Mouse (Mus musculus) olfactory bulb, adult 2 months (tissue): ENCODE data around the gene Camta1. TPM values are rescaled to one million over a fixed set of nuclear protein-coding genes. Genes with fewer than 3 reads are reported as not detected.

Source experiments
- H3K27ac ChIP-seq: fragments of 200-500 bp; 2 replicates; pipeline ENCODE4 v1.5.1; 2012; ENCODE audit warnings: low read depth, low read length; ENCODE audit not compliant: insufficient read depth
- H3K4me1 ChIP-seq: fragments of 200-500 bp; 2 replicates; pipeline ENCODE4 v1.6.1; 2012; ENCODE audit warnings: low read length; ENCODE audit not compliant: control insufficient read depth, insufficient read depth
- H3K4me3 ChIP-seq: fragments of 200-500 bp; 2 replicates; pipeline ENCODE4 v1.5.1; 2012; ENCODE audit warnings: mild to moderate bottlenecking, low read depth, low read length, moderate library complexity; ENCODE audit not compliant: insufficient read depth
- CTCF ChIP-seq: fragments of 200-500 bp; IDR thresholded peaks from 2 replicates; pipeline ENCODE4 v1.5.1; 2012; ENCODE audit warnings: low read depth, mild to moderate bottlenecking, low read length, moderate library complexity; ENCODE audit not compliant: insufficient read depth
- POLR2A ChIP-seq: fragments of 200-500 bp; IDR thresholded peaks from 2 replicates; pipeline ENCODE4 v1.6.1; 2012; ENCODE audit warnings: mild to moderate bottlenecking, low read depth, low read length, moderate library complexity; ENCODE audit not compliant: insufficient read depth
- WGBS: fragments of 180-500 bp; shearing (Covaris S2); methylation state at CpG from one replicate; pipeline ENCODE4 v1.1.7; 2018; 5-methylcytosine and 5-hydroxymethylcytosine counted together
- polyA plus RNA-seq: library from polyadenylated mRNA; stranded (reverse); fragments of >200 nt; gene quantifications from 2 replicates; pipeline ENCODE4 v1.2.4, GENCODE M21; 2012; ENCODE audit warnings: low replicate concordance; ENCODE audit not compliant: missing spikeins, insufficient read depth, insufficient read length

Camta1 gene
- polyA plus RNA-seq, 1 experiment: 363 TPM

DNA sequence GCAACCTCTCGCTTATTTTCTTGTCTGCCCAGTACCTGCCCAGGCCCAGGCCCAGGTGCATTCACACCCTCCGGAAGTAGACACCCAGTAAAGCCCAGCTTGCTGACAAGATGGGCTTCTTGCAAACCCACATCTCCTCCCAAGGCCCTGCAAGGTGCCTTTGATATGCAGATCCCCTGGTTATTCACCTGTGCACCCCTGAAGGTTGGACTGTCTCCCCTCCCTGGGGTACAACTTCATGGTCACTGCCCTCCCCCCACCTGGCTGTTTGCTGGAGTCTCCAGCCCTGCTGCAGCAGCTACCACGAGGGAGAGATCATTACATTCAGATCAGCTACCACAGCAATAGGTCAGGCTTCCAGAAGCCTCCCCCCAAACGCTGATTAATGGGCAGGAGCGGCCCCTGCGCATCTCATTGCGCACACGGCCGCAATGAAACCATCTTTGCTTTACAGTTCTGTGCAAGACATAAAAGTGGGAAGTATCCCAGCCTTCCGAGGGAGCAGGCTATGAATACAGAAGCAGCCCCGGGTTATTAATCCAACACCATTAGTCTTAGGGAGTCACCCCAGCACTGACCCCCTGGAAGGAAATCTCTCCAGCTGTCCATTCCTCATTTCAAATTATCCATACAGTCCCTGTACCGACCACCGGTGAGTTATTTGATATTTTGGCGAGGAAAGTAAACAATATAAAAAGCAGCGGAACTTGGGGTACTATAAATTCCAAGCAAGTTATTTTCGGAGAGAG lies 205.9 kb downstream of the Camta1 start:
- Histone ChIP-seq H3K4me3 (no peak overlapping the region), H3K4me1 (peaks cover 25% of the 10 kb centered on the region), H3K27ac (peak overlapping the region; percentile 58)
- TF ChIP-seq POLR2A (no peak), CTCF (no peak)
- WGBS: 38% methylated on average over 16 of the region's 16 CpGs

- 84% methylated on average over 4 of the region's 4 CpGs for WGBS
- Histone ChIP-seq H3K27ac (peak overlapping the region; percentile 58), H3K4me1 (peaks cover 25% of the 10 kb centered on the region), H3K4me3 (no peak overlapping the region)
- no peak for TF ChIP-seq CTCF
- no peak for TF ChIP-seq POLR2A
Measured at GRCm38 (mm10) chr4:151655227-151655626, 206.4 kb downstream of the Camta1 start.

DNA sequence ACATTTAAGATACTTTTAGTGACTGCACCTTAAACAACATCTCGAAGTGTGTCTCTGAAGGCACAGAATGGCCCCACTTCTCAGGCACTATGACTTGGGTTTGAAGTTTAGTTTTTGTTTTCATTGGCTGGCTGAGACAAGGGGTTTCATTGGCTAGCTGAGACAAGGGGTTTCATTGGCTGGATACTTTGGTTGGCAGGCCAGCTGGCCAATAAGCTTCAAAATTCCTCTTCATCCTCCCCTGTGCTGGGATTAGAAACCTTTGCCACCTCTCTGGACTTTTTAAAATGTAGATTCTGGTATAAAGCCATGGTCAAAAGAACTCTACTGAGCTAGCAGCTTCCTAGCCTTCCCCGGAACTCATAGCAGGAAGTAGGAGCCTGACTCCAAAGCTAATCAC lies 219.3 kb downstream of the Camta1 start:
- WGBS: 94% methylated on average over 2 of the region's 2 CpGs

DNA sequence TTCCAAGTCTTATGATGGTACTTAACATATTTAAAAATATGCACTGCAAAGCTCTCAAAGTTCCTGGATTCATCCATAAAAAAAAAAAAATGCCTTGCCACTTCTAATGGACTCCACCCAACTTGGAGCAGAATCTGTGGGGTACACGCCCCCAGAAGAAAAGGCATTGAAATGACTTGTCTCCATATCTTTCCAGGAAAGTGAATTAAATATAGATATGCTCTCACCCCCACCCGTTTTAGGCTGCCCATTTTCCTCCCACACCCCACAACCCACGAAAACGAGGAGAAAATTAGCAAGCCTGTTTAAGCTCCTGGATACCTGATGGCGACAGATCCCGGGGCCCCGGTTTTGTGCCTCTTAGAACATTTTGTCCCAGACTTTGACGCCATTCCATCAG lies 220.7 kb downstream of the Camta1 start:
- 60% methylated on average over 8 of the region's 8 CpGs for WGBS
- Histone ChIP-seq H3K4me3 (no peak overlapping the region), H3K27ac (no peak overlapping the region), H3K4me1 (peaks cover 22% of the 10 kb centered on the region)
- TF ChIP-seq CTCF (no peak), POLR2A (no peak)

More for the DNA sequence above, 219.3 kb downstream of the Camta1 start:
- peaks cover 19% of the 10 kb centered on the region for H3K4me1 ChIP-seq
- no peak for TF ChIP-seq POLR2A
- TF ChIP-seq CTCF: no peak
- no peak overlapping the region for H3K27ac ChIP-seq
- H3K4me3 ChIP-seq: no peak overlapping the region

DNA sequence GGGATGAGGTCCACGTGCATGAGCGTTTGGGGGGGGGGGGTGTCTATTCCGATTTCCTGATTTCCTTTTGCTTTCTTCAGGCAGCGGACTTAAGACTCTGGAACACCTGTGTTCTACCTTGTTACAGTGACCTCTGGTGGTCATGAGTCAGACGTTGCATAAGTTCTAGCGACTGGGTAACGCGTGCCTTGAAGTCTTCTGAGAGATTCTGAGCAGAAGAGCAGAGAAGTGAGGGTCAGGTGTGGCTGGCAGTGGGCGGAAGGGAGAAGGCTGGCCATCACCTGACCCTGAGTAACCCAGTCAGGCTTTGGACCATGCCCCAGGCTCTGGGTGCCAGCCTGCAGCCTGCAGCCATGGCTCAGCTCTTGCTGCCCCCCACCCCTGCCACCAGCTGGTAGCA lies 222.7 kb downstream of the Camta1 start:
- peaks cover 27% of the 10 kb centered on the region for H3K4me1 ChIP-seq
- H3K27ac ChIP-seq: no peak overlapping the region
- TF ChIP-seq POLR2A (no peak), CTCF (no peak; the same call in 1 of the 2 replicates)
- H3K4me3 ChIP-seq: no peak overlapping the region
- 47% methylated on average over 9 of the region's 9 CpGs for WGBS

- peaks cover 27% of the 10 kb centered on the region for H3K4me1 ChIP-seq
Measured at GRCm38 (mm10) chr4:151637348-151637747, 224.3 kb downstream of the Camta1 start.

GRCm38 (mm10) chr4:151634771-151635170 lies 226.9 kb downstream of the Camta1 start:
- no peak for TF ChIP-seq POLR2A
- no peak for TF ChIP-seq CTCF
- Histone ChIP-seq H3K4me3 (no peak overlapping the region), H3K4me1 (peaks cover 25% of the 10 kb centered on the region), H3K27ac (no peak overlapping the region)
- WGBS: 51% methylated on average over 6 of the region's 6 CpGs

More at GRCm38 (mm10) chr4:151637348-151637747, 224.3 kb downstream of the Camta1 start:
- Histone ChIP-seq H3K4me3 (no peak overlapping the region), H3K27ac (no peak overlapping the region)
- WGBS: 84% methylated on average over 9 of the region's 9 CpGs
- no peak for TF ChIP-seq CTCF
- no peak for TF ChIP-seq POLR2A

GRCm38 (mm10) chr4:151633795-151634194 lies 227.9 kb downstream of the Camta1 start:
- Histone ChIP-seq H3K27ac (no peak overlapping the region), H3K4me3 (no peak overlapping the region), H3K4me1 (peaks cover 18% of the 10 kb centered on the region)
- 95% methylated on average over 8 of the region's 8 CpGs for WGBS
- TF ChIP-seq POLR2A (no peak), CTCF (no peak)

- Histone ChIP-seq H3K4me1 (peaks cover 10% of the 10 kb centered on the region), H3K27ac (no peak overlapping the region), H3K4me3 (no peak overlapping the region)
- WGBS: 85% methylated on average over 6 of the region's 6 CpGs
- TF ChIP-seq POLR2A (no peak), CTCF (no peak)
Measured at GRCm38 (mm10) chr4:151632321-151632720, 229.4 kb downstream of the Camta1 start.
